Mouse (Mus musculus): ENCODE data around the gene 6030468B19Rik. TPM values are rescaled to one million over a fixed set of nuclear protein-coding genes. Genes with fewer than 3 reads are reported as not detected.

The 6030468B19Rik gene
- not detected in 2 replicates for total RNA-seq (2021)
- long read RNA-seq: 0 reads

DNA sequence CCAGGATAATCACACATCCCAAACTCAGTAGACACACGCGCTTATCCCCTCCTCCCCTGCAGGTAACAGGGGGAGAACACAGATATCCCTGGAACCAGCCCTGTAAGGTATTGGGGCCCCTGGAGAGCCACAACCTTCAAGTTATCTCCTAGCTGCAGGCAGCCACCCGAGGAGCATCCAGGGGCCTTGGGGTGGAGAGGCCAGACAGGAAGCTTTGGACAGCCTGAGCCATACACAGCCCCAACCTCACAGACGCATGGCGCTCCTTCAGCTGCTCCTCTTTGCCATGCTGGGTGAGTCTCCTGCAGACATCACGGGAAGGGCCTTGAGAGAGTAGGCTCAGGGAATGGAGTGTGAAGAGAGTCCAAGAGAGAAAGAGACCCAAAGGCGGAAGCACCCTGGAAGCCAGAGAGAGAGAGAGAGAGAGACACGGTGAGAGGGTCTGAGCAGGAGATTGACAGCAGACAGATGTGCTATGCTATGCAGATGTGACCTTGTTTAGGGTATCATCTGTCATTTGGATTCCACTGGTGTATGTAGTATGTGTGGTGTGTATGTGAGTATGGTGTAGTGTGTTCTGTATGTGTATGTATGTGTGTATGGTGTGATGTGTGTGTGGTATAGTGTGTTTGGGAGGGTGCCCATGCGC lies at the start of gene 6030468B19Rik:
6030468B19Rik (plus strand) TSS at position 150 of the 649 bp plus-strand sequence.
- no peak for DNase-seq

DNA sequence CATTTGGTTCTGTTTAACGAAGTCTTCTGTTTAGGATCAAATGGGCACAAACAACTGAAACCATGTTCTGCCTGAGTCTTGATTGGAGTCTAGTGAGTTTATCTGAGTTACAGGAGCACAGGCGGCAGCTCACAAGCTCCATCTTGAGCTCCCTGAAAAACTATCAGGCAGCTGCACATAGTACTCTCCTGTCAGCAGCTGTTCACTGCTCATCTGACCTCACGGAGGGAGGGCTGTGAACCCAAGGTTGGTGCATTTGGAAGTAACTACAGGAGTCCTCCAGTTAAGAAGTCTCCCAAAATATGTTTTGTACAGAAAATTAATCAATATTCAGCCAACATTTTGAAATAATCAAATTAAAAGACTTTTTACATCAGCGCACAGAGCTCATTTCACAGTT lies 48.8 kb upstream of the 6030468B19Rik start:
- DNase-seq: no peak

DNA sequence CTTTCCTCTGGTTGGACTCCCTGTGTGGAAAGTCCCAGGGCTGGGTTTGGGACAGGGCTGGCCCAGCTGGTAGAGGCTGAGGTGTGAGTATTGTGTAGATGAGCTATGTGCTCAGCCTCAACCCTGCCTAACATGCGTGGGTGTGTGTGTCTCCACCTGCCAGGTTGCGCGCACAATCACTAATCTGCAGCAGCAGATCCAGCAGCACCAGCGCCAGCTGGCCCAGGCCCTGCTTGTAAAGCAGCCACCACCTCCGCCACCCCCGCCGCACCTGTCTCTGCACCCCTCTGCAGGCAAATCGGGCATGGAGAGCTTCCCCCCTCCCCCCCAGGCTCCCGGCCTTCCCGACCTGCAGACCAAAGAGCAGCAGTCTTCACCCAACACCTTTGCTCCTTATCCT lies 48.0 kb upstream of the 6030468B19Rik start:
- no peak for DNase-seq

DNA sequence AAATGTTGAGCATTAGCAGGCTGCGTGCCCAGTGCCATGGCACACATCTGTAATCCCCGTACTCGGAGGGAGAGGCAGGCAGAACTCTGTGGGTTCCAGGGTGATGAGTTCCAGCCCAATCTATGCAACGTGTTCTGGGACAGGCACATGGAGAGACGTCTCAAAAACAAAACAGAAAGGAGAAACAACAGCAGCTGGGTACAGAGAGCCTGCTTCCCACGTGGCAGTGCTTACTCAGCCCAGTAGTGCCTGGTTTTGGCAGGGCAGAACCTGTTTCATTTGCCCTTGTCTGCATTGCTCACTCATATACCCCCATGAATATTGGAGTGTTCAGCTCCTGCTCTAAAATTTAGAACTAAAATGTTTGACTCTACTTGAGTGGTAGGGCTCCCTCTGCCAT lies 45.9 kb upstream of the 6030468B19Rik start:
- DNase-seq: no peak

DNA sequence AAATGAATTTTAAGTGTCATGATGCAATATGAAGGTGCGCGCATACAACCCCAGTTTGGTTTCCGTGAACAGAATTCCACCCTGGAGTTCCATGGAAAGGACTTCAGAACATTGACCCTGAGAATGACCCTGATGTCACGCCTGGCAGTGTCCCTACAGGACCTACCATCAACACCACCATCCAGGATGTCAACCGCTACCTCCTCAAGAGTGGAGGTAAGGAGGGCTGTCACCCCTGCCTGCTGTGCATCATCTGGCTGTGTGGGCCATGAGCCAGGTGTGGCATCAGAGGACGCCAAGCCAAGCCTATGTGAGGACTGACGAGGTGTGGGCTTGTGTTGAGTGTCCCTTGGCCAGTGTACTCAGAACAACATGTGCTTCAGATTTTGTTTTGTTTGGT lies 41.6 kb upstream of the 6030468B19Rik start:
- DNase-seq: no peak

DNA sequence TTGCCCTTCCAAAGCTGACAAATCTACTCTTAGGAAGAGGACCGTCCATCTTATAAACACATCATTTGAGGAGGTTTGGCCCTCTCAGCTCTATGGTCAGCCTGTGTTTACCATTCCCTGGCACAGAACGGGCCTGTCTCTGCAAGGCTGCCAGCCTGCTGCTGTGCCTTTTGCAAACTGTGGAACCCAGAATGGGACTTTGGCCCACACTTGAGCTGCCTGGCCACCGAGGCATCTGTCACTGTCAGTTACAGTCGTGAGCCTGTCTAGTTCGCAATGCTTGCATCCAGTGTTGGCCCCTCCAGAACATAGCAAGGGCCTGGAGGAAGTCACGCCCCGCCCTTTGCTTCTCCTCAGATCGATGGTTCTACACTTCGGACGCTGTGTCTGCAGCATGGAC lies 38.2 kb upstream of the 6030468B19Rik start:
- no peak for DNase-seq

DNA sequence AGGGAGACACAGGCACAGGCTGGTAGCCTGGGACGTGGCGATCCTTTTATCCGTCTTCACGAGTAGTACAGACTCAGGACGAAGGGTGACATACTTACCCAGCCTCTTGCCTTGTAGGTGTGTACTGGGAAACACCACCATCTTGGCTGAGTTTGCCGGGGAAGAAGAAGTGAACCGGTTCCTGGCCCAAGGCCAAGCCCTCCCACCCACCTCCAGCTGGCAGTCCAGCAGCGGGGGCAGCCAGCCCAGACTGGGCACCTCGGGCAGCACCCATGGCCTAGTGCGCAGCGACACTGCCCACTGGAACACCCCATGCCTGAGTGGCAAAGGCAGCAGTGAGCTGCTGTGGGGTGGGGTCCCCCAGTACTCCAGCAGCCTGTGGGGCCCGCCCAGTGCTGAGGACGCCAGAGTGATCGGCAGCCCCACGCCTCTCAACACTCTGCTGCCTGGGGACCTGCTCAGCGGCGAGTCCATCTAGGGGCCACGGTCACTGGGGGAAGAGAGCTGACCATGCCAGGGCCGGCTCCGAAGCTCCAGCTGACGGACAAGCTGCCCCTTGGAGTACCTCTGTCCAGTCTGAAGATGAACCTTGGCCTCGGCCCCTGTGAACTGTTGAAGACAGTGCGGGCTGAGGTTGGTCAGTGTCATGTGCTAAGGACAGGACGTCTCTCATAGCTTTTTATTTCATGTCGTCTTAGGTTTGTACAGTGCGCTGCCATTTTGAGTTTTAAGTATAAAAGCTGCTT lies 36.9 kb upstream of the 6030468B19Rik start:
- no peak for DNase-seq

DNA sequence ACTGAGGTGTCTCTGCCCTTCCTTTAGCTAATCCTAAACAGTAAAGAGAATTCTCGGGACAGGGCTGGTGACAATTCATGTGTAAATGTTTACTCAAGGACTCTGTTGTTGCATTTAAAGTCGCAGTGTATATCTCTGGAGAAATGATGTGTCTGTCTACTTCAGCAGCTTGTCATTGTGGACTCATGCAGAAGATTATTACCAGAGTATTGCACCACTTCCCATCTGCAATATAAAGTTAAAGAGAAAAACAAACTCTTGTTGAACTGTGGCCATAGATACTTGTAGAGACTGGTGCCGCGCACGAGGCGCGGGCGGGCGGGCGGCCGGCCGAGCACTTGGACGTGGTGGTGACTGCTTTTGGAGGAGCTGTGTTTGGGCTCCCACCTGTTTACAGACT lies 35.7 kb upstream of the 6030468B19Rik start:
- DNase-seq: no peak

DNA sequence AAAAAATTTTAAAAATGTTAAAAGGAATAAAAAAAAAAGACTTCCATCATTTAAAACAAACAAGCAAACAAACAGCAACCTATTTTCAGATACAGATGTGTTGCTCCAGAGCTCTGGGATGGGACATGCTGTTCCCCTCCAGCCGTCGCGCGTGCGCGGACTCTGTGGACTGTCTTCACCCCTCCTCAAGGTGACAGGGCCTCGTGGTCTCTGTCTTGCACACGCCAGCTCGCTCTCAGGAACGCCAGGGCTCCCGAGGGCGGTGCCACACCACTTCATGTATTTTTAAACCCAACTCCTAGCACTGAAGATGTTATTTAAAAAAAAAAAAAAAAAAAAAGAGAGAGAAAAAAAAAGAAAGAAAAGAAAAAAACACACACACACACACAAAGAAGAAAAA lies 35.2 kb upstream of the 6030468B19Rik start:
- no peak for DNase-seq

DNA sequence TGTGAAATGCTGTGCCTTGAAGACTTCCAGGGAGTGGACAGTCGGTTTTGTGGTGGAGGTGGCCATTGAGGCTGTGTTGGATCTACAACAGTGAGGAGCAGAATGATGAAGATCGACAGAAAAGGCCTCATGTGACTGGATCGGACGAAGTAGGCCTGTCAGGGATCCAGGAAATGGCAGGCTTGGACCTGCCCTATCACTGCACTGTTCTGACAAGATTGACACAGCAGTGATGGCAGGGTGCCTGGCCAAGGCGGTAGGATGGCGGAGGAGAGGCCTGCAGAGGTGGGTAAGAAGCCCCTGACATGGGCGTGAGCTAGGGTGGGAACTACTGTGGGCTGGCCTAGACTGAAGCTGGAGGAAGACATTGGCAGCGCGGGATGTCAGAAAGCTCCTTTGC lies 33.1 kb upstream of the 6030468B19Rik start:
- no peak for DNase-seq

DNA sequence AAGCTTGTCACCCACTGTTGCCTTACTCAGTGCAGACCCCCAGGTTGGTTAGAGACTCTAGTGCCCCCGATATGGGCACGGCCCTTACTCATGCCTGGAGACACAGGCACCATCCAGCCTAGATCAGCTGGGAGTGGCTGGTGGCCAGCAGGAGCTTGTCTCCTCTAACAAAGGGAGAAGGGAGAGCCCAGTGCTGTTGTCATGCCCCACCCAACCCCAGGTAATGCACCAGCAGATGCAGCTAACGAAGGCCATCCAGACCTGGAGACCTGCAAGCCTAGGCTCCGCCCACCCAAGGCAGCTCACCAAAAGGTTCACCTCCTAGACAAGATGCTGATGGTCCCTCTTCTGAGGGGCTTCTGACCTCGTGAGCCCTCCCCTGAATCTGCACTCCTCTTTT lies 32.1 kb upstream of the 6030468B19Rik start:
- DNase-seq: no peak

DNA sequence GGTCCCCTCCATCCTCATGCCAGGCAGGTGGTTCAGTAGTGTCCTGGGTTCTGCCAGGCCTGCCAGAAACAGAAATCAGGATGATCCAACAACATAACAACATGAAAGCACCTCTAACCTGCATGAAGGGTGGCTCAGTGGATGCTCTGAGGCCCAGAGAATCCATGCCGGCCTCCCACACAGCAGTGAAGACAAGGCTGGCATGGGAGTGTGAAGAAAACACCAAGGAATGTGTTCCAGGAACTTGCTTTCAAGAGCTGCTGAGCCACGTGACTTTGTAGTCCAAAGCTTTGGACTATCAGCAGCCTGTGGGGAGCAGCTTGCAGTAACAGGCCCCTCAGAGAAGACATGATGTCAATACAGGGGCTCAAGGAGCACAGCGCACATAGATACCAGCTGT lies 31.2 kb upstream of the 6030468B19Rik start:
- no peak for DNase-seq

DNA sequence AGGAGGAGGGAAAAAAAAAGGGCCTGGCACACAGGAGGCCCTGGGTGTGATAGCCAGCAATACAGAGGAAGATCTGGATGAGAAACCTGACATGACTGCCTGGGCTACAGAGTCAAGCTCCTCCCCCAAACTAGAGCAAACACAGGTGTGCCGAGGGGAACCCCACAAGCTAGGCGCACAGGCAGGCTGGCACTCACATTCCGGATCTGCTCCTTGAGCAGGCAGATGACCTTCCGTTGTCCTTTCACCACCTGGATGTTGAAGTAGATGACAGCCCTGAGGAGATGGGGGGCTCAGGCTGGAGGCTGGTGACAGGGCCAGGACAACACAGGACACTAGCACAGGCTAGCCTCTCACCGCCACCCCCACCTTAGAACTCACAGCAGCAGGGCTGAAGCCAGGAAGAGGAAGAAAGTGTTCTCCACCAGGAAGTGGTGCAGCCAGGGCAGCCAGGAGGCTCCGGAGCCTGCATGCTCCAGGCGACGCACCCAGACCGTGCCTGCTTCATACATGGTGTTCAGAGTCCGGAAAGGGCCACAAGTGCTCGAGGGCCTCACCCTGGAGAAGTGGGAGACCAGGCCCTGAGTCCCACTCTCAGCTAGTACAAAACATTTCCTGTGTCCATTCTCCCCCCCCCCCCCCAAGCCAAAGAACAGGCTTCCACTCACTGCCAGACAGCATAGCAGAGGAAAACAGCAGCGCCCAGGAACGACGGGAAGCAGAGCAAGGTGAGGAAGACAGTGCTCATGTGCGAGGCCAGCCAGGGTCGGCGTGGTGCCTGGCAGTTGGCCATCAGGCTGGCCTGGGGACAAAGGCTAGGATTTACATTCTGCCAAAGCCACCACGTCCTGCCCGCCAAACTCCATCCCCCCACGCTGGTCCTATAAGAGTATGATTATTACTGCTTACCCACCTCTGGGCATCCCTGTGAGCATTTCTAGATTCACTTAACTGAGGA lies 28.5 kb upstream of the 6030468B19Rik start:
- no peak for DNase-seq

DNA sequence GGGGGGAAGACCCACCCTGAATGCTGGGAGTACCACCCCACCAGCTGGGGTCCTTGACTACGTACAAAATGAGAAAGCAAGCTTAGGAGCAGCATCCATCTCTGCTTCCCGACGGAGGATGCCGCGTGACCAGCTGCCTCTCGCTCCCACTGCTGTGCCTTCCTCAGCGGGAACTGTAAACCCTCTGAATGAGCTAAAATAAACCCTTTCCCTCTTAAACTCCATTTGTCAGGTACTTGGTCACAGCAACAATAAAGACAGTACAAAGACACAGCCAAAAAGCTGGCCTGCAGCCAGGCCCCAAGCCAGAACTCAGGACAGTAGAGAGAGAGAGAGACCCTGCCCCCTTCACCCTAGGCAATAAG lies 27.8 kb upstream of the 6030468B19Rik start:
- no peak for DNase-seq

DNA sequence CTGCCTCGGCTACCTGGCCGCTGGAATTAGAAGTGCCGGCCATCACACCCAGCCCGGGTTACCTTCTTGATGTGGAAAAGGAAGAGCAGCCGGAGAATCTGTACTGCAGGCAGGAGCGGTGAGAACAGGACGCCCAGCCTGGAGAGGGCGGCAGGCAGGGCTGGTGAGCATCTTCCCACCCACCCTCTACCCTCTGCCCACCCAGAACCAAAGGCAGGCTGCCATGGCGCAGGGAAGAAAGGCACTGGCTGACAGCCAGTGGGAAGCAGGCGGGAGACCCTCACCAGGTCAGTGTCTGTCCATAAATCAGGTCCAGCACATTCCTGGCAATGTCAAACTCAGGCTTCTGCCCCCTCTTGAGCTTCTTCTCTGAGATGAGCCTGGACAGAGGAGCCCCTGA lies 27.1 kb upstream of the 6030468B19Rik start:
- no peak for DNase-seq

DNA sequence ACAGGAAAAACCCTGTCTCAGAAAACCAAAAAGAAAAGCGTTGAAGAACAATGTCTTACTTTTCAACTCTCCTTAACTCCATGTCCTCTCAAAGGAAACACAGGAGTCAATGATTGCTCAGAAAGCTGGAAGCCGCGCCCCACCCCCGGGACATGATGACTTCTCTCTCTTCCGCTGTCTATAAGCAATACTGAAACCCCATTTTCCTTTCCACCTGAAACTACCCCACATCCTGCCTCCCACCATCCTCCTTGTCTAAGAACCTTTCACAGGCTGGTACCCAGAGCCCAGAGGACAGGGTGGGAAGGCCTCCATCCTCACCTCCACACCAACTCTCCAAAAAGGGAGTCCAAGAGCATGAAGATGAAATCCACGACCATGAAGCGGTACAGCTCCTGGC lies 25.1 kb upstream of the 6030468B19Rik start:
- no peak for DNase-seq

DNA sequence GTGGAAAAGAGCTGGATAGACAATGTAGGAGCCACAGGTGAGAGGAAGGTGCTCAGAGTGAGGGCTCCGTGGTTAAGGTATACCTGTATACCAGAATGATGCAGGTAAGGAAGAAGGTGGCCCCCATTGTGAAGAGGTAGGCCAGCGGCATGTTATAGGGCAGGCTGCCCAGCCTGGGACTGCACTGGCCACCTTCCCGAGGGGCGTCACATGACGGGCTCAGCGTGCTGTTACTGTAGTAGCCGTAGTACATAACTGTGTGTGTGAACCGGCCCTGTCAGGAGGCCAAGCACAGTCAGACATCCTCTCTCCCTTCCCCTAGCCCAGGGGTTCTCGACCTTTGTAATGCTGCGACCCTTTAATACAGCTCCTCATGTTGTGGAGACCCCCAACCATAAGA lies 22.5 kb upstream of the 6030468B19Rik start:
- DNase-seq: no peak

DNA sequence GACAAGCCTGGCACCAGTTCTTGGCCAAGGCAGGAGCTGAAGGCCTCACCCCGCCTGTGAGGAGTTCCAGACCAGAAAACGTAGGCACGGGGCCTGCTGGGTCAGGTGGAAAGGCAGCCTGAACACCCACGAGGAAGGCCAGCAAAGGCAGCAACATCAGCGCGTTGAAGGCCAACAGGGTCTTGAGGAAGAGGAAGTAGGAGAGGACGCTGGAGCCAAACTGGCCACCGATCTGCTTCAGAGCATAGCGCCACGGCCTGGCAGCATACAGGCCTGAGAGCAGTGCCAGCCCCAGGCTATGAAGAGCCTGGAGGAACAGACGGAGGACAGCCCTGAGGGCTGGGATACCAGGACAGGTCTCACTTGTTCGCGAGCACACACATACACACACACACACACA lies 21.9 kb upstream of the 6030468B19Rik start:
- DNase-seq: no peak

DNA sequence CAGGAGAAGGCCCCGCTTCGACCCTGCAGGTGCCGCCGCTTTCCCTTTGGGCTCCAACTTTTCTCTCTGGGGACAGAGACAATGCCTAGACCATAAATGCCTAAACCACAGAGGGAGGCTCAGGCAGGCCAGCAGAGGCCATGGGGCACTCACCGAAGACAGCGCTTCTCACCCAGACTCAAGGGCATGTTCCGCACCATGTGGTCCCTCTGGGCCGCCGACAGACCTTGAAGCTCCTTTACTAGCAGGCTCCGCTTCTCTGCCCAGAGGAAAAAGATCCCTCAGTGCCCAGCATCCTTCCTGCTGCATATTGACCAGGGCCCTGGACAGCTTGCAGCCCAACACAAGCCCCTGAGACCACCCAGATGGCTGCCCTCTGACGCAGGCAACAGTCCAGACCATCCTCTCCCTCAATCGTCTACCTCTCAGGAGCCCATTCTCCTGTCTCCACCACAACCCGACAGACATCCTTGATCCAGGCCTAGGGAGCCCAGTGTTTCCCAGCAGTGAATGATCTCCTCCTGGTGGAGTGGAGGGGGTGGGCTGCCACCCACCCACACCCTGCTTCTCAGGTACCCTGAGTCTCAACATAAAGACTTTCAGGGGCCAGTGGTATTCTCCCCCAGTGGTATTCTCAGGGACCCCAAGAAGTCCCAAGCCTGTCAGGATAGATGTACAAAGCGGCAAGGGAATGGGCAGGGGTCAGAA lies 21.2 kb upstream of the 6030468B19Rik start:
- no peak for DNase-seq

DNA sequence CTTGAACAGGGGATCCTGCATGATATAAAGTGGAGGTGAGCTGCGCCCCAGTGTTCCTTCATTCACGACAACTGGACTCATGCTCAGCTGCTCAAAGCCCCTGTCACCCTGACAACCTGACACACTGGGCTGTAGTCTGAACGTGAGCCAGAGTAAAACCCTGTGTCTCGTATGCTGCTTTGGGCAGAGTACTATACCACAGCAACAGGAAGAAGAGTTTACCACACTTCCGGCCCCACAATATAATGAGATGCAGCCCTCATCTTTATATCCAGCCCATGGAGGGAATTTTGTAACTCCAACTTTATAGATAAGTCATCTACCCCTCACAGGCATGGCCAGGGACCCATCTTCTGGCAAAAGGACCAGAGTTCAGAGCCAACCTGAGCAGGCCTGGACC lies 20.3 kb upstream of the 6030468B19Rik start:
- no peak for DNase-seq

DNA sequence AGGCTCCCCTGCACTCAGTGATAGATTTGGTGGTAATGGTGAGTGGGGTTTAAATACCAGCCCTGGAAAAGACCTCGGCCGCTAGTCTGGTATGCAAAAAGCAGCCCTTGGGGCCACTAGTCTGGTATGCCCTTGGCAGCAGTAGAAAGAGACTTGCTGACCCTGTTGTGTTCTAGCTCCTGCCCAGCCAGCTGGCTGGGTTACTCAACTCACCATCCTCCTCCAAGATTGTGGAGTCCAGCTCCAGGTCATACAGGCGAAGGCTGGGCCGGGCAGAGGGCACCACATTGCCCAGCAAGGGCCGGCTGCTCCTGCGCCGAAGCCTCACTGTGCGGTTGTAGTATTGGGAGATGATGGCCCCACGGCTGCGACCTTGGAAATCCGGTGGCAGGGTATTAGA lies 19.4 kb upstream of the 6030468B19Rik start:
- DNase-seq: no peak

DNA sequence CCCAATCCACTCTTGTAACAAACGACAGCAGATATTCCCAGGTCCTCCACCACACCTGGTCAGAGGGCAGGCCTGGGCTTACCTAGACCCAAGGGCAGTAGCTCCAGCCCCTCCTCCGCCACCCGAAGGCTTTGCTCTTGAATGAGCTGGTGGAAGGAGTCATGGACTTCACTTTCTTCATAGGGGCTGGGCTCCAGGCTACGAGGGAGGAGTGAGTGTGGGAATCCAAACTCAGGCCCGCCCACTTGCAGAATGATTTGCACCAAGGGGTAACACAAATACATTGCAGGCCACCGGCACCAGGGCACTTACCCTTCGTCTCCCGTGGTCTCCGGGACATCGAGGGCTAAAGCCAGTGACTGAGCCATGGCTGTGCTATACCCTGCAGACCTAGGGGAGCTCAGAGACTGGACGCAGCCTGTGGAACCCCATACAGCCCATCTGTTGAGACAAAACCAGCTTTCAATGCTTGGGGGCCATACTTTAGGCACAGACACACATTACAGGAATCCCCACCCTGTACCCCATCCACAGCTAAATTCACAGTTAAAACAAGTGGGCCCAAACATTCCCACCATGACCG lies 18.5 kb upstream of the 6030468B19Rik start:
- no peak for DNase-seq
